Comparison of ENCODE assay signal across 20 mouse cellular contexts in the genomic region with DNA sequence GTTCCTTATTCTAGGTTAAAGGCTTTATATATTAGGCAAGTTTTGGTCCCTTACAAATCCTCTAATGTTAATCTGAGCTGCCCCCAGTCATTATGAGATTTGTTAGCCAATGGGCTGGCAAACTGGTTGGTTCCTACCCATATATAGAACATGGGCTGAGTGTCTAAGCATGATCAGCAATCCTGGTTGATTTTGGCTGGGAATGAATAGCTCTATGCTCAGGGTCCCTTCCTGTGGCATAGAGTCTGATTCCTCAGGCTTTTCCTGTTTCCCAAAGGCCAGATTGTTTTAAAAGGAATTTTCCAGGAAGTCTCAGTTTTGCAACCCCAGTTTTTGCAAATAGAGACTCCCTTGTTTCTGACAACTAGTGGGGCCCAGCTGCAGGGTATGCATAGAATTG.
"Had no signal": no experiment of that assay in that cellular context is flagged by ENCODE, and none has a peak within 500 bp of the region (broad histone marks: within the 10 kb centered on the region; RNA-seq: fewer than 3 reads in every experiment).

No protein-coding gene starts in this region.

- H3K27me3 ChIP-seq: midbrain, embryonic 12.5 days; midbrain, embryonic 15.5 days; neural tube, embryonic 12.5 days; neural tube, embryonic 15.5 days had no signal

- H3K4me3 ChIP-seq: midbrain, embryonic 12.5 days; midbrain, embryonic 15.5 days; neural tube, embryonic 12.5 days; neural tube, embryonic 15.5 days had no signal

- H3K9ac ChIP-seq: liver, embryonic 14.5 days; liver, postnatal 0 days; lung, embryonic 14.5 days; midbrain, embryonic 12.5 days; midbrain, embryonic 15.5 days; neural tube, embryonic 12.5 days; neural tube, embryonic 15.5 days had no signal

- ATAC-seq: liver, postnatal 0 days; lung, postnatal 0 days; midbrain, embryonic 15.5 days had no signal

- H3K27ac ChIP-seq: liver, embryonic 14.5 days; macrophage; midbrain, embryonic 12.5 days; midbrain, embryonic 15.5 days; neural tube, embryonic 12.5 days; neural tube, embryonic 15.5 days; stomach, postnatal 0 days had no signal

- H3K4me2 ChIP-seq: liver, embryonic 11.5 days; lung, embryonic 14.5 days; midbrain, embryonic 12.5 days; midbrain, embryonic 15.5 days; neural tube, embryonic 12.5 days; neural tube, embryonic 15.5 days had no signal

- H3K4me1 ChIP-seq: midbrain, embryonic 12.5 days; midbrain, embryonic 15.5 days; neural tube, embryonic 12.5 days; neural tube, embryonic 15.5 days had no signal

- DNase-seq: kidney, adult 9 months; kidney, postnatal 14 days; kidney, postnatal 4 days; left cerebral cortex, postnatal 4 days; liver, postnatal 0 days; lung, embryonic 14.5 days; right cerebral cortex, adult 18-20 months; right cerebral cortex, postnatal 14 days; right cerebral cortex, postnatal 4 days; thymus, adult 2 months; thymus, postnatal 14 days had no signal

- H3K9me3 ChIP-seq: midbrain, embryonic 12.5 days; midbrain, embryonic 15.5 days; neural tube, embryonic 12.5 days; neural tube, embryonic 15.5 days had no signal

- H3K36me3 ChIP-seq: midbrain, embryonic 12.5 days; midbrain, embryonic 15.5 days; neural tube, embryonic 12.5 days; neural tube, embryonic 15.5 days had no signal
